Mouse (Mus musculus) erythroid progenitor cell, adult 5-6 weeks (primary cell): ENCODE data around the gene Rag1. TPM values are rescaled to one million over a fixed set of nuclear protein-coding genes. Genes with fewer than 3 reads are reported as not detected.

Experiments used
- ATAC-seq: replicated peaks from 2 replicates; pipeline ENCODE4 v1.8.0; 2016; ENCODE audit warnings: moderate number of reproducible peaks, mild to moderate bottlenecking, moderate TSS enrichment, inconsistent platforms; ENCODE audit not compliant: poor library complexity, low FRiP score, severe bottlenecking
- total RNA-seq, 2 experiments: library from RNA; stranded (forward) in 1 of 2; stranded (reverse) in 1 of 2; fragments of 150-400 nt in 1 of 2; fragments of 186-747, 209-891 nt in 1 of 2; gene quantifications; 2 replicates each; pipeline versions ENCODE4 v1.2.3 to v1.2.4; 2015 to 2017; ENCODE audit warnings: low replicate concordance in 2 of 2

The Rag1 gene
- 9.7 and 13.4 TPM in 2 replicates for total RNA-seq (2015; ENCODE audit: low replicate concordance)
- 9.8 and 10.7 TPM in 2 replicates for total RNA-seq (2017; ENCODE audit: low replicate concordance)

DNA sequence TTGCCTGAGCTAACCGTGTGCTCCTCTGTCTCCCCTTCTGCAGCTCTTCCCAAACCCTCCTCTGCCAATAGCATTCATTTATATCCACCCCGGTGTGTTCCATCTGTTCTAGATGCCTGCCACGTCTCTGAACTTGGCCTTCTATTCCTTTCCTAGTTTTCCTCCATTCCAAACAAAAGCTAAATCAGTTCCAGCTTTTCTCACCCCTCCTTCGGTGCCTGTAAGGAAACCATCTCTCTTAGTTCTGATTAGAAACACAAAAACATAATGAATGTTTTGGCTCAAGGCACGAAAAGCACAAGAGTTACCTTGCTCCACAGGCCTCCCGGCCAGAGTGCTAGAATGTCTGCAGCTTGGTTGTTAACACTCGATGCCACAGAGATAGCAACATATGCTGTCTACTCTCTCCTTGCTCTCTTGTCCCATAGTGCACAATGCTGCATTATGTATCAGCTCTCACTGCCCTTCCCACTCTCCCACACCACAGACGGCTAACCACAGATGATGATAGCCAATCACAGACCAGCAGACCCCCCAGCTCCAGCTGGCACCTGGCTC is at the start of gene Rag1, which contains the start of gene B230118H07Rik:
Gene Rag1 (minus strand): TSS at position 388 of the 558 bp plus-strand sequence.
Gene B230118H07Rik (minus strand): TSS at position 419 of the 558 bp plus-strand sequence.
- ATAC-seq: no peak

GRCm38 (mm10) chr2:101695584-101695983 is 46.3 kb upstream of the Rag1 start:
- ATAC-seq: no peak

DNA sequence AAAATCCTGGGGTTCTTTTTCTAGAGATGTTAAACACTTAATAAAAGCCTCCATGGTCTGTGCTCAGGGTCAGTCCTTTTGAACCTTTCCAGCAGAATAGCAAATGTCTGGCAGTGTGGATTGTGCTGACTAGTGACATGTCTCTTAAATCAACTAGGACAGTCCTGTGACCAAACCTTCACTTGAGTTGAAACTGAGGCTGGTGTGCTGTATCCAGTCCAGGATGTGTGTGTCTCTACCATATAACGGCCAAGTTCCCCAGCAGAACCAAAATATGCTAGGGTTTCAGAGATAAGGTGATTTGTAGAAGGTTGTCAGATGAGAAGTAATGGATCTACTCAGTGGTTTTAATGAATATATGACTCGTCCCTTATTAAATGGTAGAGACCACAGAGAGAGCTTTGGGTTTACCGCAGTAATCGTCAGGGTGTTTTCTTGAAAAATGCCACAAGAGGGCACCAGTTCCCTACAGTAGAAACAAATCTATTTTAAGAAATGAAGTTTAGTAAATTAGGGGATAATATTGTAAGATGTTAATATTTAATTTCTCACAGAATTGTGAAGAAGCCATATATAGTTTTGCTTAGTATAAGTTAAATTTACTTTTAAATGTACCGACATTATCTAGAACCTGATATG is 44.4 kb upstream of the Rag1 start:
- ATAC-seq: no peak

- ATAC-seq: no peak
These were observed 43.7 kb upstream of the Rag1 start for GRCm38 (mm10) chr2:101693043-101693442.

DNA sequence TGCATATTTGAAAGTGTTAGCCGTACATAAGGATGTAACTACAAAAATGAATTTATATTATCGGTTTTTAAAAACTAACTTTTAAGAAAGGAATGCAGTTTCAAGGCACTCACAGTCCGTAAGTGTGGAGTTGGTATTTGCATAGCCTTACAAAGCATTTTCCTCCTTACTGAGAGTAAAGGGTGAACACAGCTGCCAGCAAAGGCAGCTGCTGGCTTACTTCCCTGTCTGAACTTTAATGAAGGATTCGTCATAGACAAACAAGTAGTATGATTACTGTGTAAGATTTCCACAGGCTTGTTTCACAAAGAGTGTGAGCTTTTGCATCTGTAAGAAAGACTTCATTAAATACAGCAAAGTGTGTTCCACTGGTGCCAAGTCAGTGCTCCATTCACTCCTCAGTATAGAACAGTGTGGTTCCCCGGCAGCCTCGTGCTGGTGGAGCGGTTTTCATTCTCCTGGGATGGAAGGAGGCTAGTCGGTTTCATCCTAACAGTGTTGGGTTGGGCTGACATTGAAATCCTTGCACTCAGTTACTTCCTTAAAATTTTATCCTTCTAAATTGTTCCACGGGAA is 41.0 kb upstream of the Rag1 start:
- ATAC-seq: no peak

- ATAC-seq: no peak
These were observed 38.7 kb upstream of the Rag1 start for GRCm38 (mm10) chr2:101688011-101688410.

DNA sequence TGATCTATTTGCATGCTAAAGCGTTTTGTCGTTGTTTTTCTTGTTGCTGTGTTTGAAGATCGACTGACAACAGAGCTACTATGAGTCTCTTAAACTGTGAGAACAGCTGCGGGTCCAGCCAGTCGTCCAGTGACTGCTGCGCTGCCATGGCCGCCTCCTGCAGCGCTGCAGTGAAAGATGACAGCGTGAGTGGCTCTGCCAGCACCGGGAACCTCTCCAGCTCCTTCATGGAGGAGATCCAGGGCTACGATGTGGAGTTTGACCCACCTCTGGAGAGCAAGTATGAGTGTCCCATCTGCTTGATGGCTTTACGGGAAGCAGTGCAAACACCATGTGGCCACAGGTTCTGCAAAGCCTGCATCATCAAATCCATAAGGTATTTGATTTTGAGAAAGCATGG is 35.1 kb upstream of the Rag1 start:
- no peak for ATAC-seq

DNA sequence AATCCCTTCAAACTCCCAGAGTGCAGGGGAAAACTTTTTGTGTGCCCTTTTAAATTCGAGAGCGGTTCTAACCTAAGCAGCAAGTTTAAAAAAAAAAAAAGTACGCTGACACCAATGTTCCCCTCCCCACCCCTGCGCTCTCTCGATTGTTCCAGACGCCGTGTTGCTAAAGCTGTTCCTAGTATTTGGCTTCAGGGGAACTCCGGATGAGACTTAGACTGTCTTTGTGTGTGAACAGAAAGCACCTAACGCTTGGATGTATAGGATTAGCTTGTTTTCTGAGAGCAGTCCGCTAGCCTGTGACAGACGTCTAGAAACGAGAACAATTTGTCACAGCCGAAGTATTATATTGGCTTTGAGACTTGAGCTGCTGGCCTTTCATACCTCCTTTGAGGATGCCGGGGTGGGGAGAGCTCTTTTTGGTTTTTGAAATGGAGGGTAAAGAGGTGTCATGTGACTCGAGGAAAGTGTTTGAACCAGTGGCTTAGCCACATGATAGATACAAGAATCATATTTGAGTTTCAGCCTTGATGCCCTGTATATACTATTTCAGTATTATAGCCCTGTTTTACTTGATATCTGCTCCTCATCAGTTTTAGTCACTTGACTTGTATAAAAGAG is 30.0 kb upstream of the Rag1 start:
- no peak for ATAC-seq

DNA sequence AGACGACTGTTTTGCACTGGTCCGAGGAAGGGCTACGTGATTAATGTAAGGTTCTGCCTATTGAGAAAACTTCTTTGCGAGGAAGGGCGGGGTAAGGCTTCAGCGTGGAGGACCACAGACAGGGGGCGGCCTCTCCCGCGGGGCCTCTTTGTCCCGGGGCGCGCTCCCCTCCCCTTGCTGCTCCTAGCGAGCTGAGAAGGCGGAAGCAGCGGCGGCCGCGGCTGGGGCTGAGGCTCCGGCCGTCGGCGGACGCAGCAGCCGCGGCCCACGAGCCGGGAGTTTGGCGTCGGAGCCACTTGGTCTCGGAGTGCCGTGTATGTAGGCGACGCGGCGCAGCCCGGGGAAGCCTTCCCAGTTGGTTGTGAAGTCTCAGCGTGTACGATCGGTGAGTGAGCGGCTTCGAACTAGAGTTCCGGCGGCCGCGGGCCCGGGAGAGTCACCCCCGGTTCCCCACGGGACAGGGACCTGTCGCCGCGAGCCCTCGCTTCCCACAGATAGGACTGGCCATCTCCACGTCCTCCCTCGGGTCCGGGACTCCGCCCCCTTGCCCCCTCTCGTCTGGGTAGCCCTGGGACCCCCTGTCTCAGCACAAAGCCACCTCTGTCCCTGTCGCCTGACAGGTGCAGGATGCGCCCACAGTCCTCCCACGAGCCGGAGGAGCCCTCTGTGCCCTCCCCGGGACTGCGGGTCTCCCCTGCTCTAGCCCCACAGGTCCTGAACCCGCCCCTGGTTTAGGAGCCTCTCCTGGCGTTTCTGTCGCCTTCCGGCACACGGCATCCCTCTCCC is 29.1 kb upstream of the Rag1 start, which contains the start of gene Traf6:
Gene Traf6 (plus strand): TSS at position 194 of the 786 bp plus-strand sequence.
- peak; percentile 80 for ATAC-seq

GRCm38 (mm10) chr2:101673547-101673946 is 24.2 kb upstream of the Rag1 start:
- ATAC-seq: no peak

- no peak for ATAC-seq
These were observed 19.4 kb upstream of the Rag1 start for GRCm38 (mm10) chr2:101668751-101669150.

GRCm38 (mm10) chr2:101665703-101666092 is 16.4 kb upstream of the Rag1 start:
- ATAC-seq: no peak

DNA sequence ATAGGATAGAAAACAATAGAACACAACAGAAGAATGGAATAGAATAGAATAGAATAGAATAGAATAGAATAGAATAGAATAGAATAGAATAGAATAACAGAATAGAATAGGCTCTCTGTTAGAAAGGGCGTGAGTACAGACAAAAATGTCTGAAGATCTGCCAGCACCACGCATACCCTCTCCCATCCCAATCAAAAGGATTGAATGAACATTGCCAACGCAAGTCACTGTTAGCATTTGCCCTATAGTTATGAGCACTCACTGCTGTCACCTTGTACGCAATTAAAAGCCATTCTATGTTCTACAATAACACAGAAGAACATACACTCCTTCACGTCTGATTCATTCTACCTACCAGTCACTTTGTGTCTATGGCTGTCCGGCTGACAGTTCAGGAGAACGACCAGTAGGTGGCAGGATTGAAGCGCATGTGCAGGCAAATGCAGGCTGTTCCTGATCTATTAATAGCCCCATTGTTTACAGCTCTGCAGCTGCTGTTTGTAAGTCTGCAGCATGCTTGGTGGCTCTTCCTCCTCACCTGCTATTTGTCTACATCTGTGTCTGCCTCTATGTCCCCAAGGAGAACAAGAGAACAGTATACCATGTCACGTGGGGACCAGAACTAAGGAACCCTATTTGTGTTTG is 15.9 kb upstream of the Rag1 start:
- ATAC-seq: no peak

DNA sequence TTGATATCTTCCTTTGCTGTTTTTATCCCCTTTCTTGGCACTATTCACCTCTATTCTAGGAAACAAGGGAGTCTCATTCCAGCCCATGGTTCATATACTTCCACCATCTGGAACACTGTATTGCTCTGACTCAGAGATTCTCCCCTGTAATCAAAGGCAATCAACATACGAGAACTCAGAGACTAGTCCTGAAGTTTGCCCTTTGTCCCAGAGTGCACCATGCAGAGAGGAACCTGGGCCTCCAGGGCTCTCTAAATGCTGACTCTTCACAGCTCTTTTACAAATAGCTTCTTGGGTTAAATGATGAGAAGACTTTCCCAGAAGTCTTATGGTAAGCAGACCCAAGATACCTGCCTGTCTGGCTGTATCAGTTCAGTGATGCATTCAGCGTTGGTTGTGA is 11.2 kb upstream of the Rag1 start:
- ATAC-seq: no peak

GRCm38 (mm10) chr2:101652921-101653597 is 3.8 kb upstream of the Rag1 start:
- ATAC-seq: no peak

DNA sequence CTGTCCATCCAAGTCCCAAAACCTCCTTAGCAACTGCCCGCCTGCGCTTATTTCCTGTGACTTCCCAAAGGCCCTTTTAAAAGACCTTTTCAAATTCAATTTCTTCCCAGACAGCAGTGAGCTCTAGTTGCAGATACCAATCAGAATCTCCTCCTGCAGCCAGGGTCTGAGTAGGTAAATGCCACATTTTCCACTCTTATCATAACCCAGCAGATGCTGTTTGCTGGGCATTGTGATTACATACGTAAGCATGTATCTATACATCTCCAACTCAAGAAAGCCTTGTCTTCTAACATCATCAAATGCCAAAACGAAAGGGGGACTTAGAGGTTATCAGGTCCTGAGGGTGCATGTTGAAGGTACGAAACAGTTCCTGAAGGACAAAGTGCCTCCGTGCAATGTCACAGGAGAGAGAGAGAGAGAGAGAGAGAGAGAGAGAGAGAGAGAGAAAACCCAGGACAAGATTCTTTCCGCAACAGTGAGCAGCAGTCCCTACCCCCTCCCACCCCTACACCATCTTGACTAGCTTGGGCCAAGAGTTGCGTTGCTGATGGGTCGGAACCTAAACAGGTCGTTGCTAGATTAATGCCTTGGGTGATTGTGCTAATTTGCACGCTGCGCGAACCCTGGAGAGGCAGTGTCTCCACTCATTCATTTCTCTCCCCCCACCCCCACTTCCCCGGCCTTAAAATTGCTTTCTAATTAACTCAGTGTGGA is 3.1 kb upstream of the Rag1 start:
- no peak for ATAC-seq

- ATAC-seq: no peak
These were observed 1.1 kb upstream of the Rag1 start for GRCm38 (mm10) chr2:101650446-101650845.

DNA sequence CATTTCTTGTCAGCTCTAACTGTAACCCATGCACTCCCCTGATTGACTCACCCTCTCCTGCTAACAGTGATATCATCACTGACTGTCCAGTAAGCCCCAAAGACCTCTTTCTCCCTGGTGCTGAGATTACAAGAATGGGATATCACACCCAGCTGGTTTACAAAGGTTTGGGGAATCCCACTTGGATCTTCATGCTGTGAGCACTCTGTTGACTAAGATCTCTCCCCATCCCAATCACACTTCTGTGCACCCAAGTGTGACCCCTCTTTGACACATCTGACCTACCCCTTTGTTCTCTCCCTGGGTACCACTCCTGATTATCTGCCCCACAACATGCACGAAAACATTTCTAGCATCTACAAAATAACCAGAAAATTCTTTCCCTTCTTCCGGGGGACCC is 940 bp downstream of the Rag1 start:
- no peak for ATAC-seq
